Mouse (Mus musculus) heart, embryonic 14.5 days (tissue): ENCODE measurements at regions not wholly inside any gene's neighbourhood (a gene's known extent, or its start where the extent isn't known, plus 50 kb on each side); places are given as distances from the start of the nearest gene placed in this dataset.

Experiments used
- ATAC-seq: fragments of 200-750 bp; cut with Nextera tagmentation; 2 replicates; pipeline ENCODE4 v1.8.0; 2017; ENCODE audit warnings: low read depth, moderate TSS enrichment; ENCODE audit not compliant: insufficient number of reproducible peaks, insufficient read depth, low FRiP score
- H3K27ac ChIP-seq, 2 experiments: fragments of 200-500 bp in 1 of 2; fragments of 300-500 bp in 1 of 2; sonication (generic) in 1 of 2; replicated peaks in 1 of 2; 2 replicates each; pipeline ENCODE4 v1.5.1; 2012 to 2014; ENCODE audit warnings: low read depth in 2 of 2, low read length in 2 of 2, control low read depth in 1 of 2, mild to moderate bottlenecking in 1 of 2, mixed read lengths in 1 of 2; ENCODE audit not compliant: control insufficient read depth in 1 of 2, insufficient read depth in 1 of 2
- H3K27me3 ChIP-seq: fragments of 300-500 bp; sonication (generic); 2 replicates; pipeline ENCODE4 v1.6.1; 2014; ENCODE audit warnings: mild to moderate bottlenecking, low read length, control low read depth; ENCODE audit not compliant: control insufficient read depth, insufficient read depth
- H3K36me3 ChIP-seq: fragments of 300-500 bp; sonication (generic); 2 replicates; pipeline ENCODE4 v1.6.1; 2014; ENCODE audit warnings: mild to moderate bottlenecking, control low read depth, low read length, mixed read lengths; ENCODE audit not compliant: control insufficient read depth, insufficient read depth
- H3K4me1 ChIP-seq, 2 experiments: fragments of 200-500 bp in 1 of 2; fragments of 300-500 bp in 1 of 2; sonication (generic) in 1 of 2; 2 replicates each; pipeline ENCODE4 v1.6.1; 2012 to 2014; ENCODE audit warnings: low read length in 2 of 2, control low read depth in 1 of 2, mixed read lengths in 1 of 2; ENCODE audit not compliant: control insufficient read depth in 2 of 2, insufficient read depth in 2 of 2
- H3K4me2 ChIP-seq: fragments of 300-500 bp; sonication (generic); 2 replicates; pipeline ENCODE4 v1.6.1; 2014; ENCODE audit warnings: mild to moderate bottlenecking, low read length
- H3K4me3 ChIP-seq, 2 experiments: fragments of 200-500 bp in 1 of 2; fragments of 300-500 bp in 1 of 2; sonication (generic) in 1 of 2; 2 replicates each; pipeline ENCODE4 v1.5.1; 2012 to 2014; ENCODE audit warnings: low read length in 2 of 2, mild to moderate bottlenecking in 2 of 2, control low read depth in 1 of 2, low read depth in 1 of 2, moderate library complexity in 1 of 2; ENCODE audit not compliant: control insufficient read depth in 1 of 2, insufficient read depth in 1 of 2
- H3K9ac ChIP-seq: fragments of 300-500 bp; sonication (generic); 2 replicates; pipeline ENCODE4 v1.6.1; 2014; ENCODE audit warnings: mild to moderate bottlenecking, low read length
- H3K9me3 ChIP-seq: fragments of 300-500 bp; sonication (generic); 2 replicates; pipeline ENCODE4 v1.6.1; 2016; ENCODE audit warnings: low read length, control low read depth; ENCODE audit not compliant: control insufficient read depth
- WGBS: fragments of 180-500 bp; shearing (Covaris S2); extraction: QIAGEN DNeasy Blood & Tissue Kit; methylation state at CpG from one replicate; pipeline ENCODE4 v1.1.7; 2014; 5-methylcytosine and 5-hydroxymethylcytosine counted together

- Histone ChIP-seq H3K4me2 (no peak overlapping the region), H3K4me1 (0 out of 4 replicates have a peak, but pooled peaks cover 3 to 4% of the 10 kb centered on the region in 2 experiments), H3K36me3 (no peaks in the 10 kb centered on the region), H3K27me3 (no peaks in the 10 kb centered on the region), H3K4me3 (no peak overlapping the region), H3K27ac (no peak overlapping the region), H3K9me3 (no peaks in the 10 kb centered on the region), H3K9ac (no peak overlapping the region)
- ATAC-seq = no peak
- WGBS = 84% methylated on average over 6 of the region's 6 CpGs
These were observed 188.3 kb upstream of the Ppp2r3a start for GRCm38 (mm10) chr9:101439856-101440255.

DNA sequence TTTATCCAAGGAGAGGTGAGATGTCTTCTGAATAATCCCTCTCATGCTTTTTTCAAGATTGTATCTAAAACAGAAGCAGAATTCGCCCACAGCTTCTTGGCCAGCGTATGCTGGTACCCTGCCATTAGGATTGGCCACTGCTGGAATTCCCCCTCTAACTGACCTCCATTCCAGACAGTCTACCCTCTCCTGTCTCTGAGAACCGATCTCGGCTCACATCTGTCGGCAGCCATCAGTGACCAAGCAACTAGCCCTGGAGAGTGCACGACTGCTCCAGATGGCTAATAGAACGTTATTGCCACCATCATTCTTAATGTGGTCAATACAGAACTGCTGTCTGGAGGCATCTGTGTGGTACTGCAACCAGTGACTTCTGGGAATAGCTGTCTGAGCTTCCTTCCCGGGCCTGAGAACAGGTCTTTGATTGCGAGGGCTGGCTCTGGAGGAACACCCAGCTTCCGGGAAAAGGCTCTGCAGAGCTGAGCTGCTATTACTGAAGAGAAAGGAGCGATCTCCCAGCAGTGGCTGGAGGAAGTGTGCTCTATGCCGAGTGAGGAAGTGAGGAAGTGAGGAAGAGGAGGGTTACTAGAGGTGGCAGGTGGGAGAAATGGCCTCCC lies 187.1 kb upstream of the Ppp2r3a start:
- no peaks in the 10 kb centered on the region for H3K9me3 ChIP-seq
- H3K4me3 ChIP-seq = no peak overlapping the region
- WGBS = 56% methylated on average over 12 of the region's 12 CpGs
- no peaks in the 10 kb centered on the region for H3K36me3 ChIP-seq
- ATAC-seq = no peak
- H3K4me2 ChIP-seq = no peak overlapping the region
- no peak overlapping the region for H3K9ac ChIP-seq
- H3K27ac ChIP-seq = no peak overlapping the region
- H3K27me3 ChIP-seq = no peaks in the 10 kb centered on the region
- 0 out of 4 replicates have a peak, but pooled peaks cover 3 to 4% of the 10 kb centered on the region in 2 experiments for H3K4me1 ChIP-seq

DNA sequence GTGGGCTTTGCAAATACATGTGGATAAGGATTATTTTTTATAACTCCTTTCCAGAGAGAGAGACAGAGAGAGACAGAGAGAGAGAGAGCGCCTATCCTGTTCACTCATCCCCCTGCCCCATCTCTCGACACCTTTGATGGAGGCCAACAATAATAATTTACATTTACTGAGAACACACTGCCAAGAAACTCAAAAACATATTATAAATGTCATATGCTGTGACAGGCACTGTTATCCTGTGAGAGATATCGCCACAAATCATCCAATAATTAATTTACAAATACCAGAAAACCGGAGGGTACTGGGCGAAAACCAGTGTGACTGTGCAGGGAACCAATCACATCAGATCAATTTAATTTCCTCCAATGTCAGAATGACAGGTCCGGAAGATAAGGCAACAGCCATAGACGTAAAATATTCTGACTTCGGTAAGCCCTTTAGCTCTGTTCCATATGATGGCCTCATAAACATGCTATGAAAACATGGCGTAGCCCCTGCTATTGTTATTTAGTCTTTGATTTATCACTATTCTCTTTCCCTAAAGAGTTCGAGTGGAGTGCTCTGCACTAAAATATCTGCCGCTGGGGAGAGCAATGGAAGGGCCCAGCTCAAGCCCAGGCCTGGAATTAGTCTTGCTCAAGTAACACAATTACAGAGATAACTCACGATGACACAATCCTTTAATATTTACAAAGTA lies 173.5 kb upstream of the Ppp2r3a start:
- H3K27ac ChIP-seq = no peak overlapping the region
- no peak overlapping the region for H3K9ac ChIP-seq
- 75% methylated on average over 12 of the region's 12 CpGs for WGBS

DNA sequence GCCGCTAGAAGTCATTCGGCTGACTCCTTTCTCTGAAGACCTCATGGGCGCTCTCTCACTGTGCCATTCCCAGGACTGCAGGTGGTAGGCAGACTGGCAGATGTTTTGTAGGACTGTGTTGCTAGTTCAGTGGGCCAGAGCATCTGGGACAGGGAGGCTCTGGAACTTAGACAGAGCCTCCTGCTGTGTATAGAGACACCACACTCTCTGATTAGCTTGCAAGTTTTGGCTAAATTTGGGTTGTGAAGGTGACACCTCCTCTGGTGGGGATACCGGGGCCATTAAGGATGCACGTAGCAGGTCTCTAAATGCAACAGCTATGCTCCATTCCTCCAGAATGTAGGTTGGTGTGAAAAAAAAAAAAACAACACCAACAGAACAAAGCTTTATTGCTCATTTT lies 171.4 kb upstream of the Ppp2r3a start:
- Histone ChIP-seq H3K27me3 (no peaks in the 10 kb centered on the region), H3K36me3 (no peaks in the 10 kb centered on the region), H3K4me1 (no peaks in the 10 kb centered on the region; a peak in 1 of 4 replicates), H3K27ac (no peak overlapping the region), H3K9ac (no peak overlapping the region), H3K9me3 (no peaks in the 10 kb centered on the region), H3K4me2 (no peak overlapping the region), H3K4me3 (no peak overlapping the region)
- WGBS = 83% methylated on average over 5 of the region's 5 CpGs
- no peak for ATAC-seq

More for the DNA sequence above, 173.5 kb upstream of the Ppp2r3a start:
- Histone ChIP-seq H3K27me3 (no peaks in the 10 kb centered on the region), H3K4me1 (no peaks in the 10 kb centered on the region; a peak in 1 of 4 replicates), H3K4me3 (no peak overlapping the region), H3K4me2 (no peak overlapping the region), H3K9me3 (no peaks in the 10 kb centered on the region), H3K36me3 (no peaks in the 10 kb centered on the region)
- ATAC-seq = no peak

DNA sequence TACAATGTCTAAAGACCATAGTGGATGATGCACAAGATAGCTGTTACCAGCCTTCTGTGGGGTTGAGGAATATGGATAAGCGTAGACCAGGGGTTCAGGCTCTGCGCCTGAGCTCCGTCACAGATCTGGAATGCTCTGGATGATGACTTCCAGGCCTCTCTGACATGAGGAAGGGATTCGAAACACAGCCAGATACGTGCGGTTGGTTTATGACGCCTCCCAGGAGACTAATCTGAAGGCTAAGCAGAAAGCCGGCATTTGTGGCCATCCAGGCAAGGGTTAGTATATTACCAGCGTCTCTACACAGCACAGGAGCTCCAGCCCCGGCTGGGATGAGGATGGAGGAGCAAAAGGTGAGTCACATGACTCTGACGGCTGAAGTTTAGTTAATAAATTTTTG lies 170.4 kb upstream of the Ppp2r3a start:
- Histone ChIP-seq H3K4me1 (no peaks in the 10 kb centered on the region; a peak in 1 of 4 replicates), H3K4me2 (no peak overlapping the region), H3K27ac (no peak overlapping the region), H3K27me3 (no peaks in the 10 kb centered on the region), H3K9ac (no peak overlapping the region), H3K36me3 (no peaks in the 10 kb centered on the region), H3K9me3 (no peaks in the 10 kb centered on the region), H3K4me3 (no peak overlapping the region)
- WGBS = 55% methylated on average over 11 of the region's 11 CpGs
- 0 out of 2 replicates have a peak, but pooled peaks have one; percentile 21 for ATAC-seq

DNA sequence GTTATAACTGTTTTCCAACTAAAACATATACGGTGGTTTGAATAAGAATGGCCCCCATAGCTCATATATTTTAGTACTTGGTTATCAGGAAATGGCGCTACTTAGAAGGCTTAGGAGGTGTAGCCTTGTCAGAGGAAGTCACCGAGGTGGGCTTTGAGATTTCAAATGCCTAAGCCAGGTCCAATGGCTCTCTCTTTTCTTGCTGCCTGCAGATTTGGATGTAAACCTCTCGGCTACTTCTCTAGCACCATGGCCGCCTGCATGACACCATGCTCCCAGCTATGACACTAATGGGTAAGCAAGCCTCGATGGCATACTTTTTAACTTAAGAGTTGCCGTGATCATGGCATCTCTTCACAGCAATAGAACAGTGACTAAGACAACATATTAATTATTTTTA lies 169.5 kb upstream of the Ppp2r3a start:
- Histone ChIP-seq H3K27me3 (no peaks in the 10 kb centered on the region), H3K4me2 (no peak overlapping the region), H3K4me1 (no peaks in the 10 kb centered on the region; a peak in 1 of 4 replicates), H3K9ac (no peak overlapping the region), H3K36me3 (no peaks in the 10 kb centered on the region), H3K4me3 (no peak overlapping the region), H3K9me3 (no peaks in the 10 kb centered on the region), H3K27ac (no peak overlapping the region)
- ATAC-seq = no peak
- 92% methylated on average over 7 of the region's 7 CpGs for WGBS

DNA sequence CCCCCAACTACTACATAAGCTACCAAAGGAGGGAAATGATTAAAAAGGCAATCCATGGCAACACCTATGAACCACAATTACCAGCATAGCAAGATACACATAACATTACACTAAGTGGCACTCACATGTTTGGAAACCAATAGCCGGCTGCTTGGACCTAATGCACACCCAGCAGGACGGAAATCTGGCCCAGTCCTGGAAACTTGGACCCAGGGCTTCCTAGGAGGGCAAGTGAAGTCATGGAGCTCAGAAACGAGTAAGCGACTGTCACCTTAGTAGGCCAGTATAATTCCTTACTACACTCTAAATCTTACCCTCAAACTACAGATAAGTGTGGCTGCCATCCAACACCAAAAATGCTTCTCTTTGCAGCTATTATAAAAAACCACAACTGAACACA lies 168.6 kb upstream of the Ppp2r3a start:
- H3K4me3 ChIP-seq = no peak overlapping the region
- H3K9me3 ChIP-seq = no peaks in the 10 kb centered on the region
- H3K27ac ChIP-seq = no peak overlapping the region
- H3K9ac ChIP-seq = no peak overlapping the region
- H3K4me2 ChIP-seq = no peak overlapping the region
- WGBS = 89% methylated on average over 4 of the region's 4 CpGs
- H3K27me3 ChIP-seq = no peaks in the 10 kb centered on the region
- no peaks in the 10 kb centered on the region; a peak in 1 of 4 replicates for H3K4me1 ChIP-seq
- no peak for ATAC-seq
- no peaks in the 10 kb centered on the region for H3K36me3 ChIP-seq
